9 mouse cellular contexts compared by ENCODE assay signal in genomic region chr17:24252329-24252728, GRCm38 (mm10). TPM values are rescaled to one million over a fixed set of nuclear protein-coding genes. Genes with fewer than 3 reads are reported as not detected.
DNase-seq lines count a peak whose midpoint lies in the region; ATAC-seq lines count a peak whose summit lies in the region.
"Had no signal": no experiment of that assay in that cellular context is flagged by ENCODE, and none has a peak within 500 bp of the region (broad histone marks: within the 10 kb centered on the region; RNA-seq: fewer than 3 reads in every experiment).

No protein-coding gene starts in this region.

- WGBS in kidney, embryonic 15.5 days, result 97% methylated on average over 2 of the region's 2 CpGs
- 95% methylated on average over 2 of the region's 2 CpGs for WGBS in embryonic facial prominence, embryonic 14.5 days
- 91% methylated on average over 2 of the region's 2 CpGs for WGBS in liver, embryonic 16.5 days (ENCODE audit: insufficient replicate concordance)

- no peak for DNase-seq in kidney, postnatal 36 days
- DNase-seq in embryonic facial prominence, embryonic 14.5 days (ENCODE audit: low spot score), result no peak
- no peak for DNase-seq in cerebellum, postnatal 25 days
- DNase-seq in left cerebral cortex, adult 18-20 months (ENCODE audit: low spot score in 2 of 2), result no peak
- DNase-seq: heart, postnatal 10 days had no signal

- peaks cover 11% of the 10 kb centered on the region for H3K9me3 ChIP-seq in erythroblast, embryonic 14.5 days (ENCODE audit: control insufficient read depth, low read length)
- no peaks in the 10 kb centered on the region for H3K9me3 ChIP-seq in kidney, embryonic 15.5 days (replicated peaks)
- no peaks in the 10 kb centered on the region for H3K9me3 ChIP-seq in embryonic facial prominence, embryonic 14.5 days (ENCODE audit: control insufficient read depth, low read length)
- peaks cover 2% of the 10 kb centered on the region; the same call in 1 of the 2 replicates for H3K9me3 ChIP-seq in liver, embryonic 16.5 days (replicated peaks; ENCODE audit: control insufficient read depth, low read length)

- peaks cover 37% of the 10 kb centered on the region for H3K4me1 ChIP-seq in erythroblast, embryonic 14.5 days (ENCODE audit: control insufficient read depth)
- H3K4me1 ChIP-seq in kidney, embryonic 15.5 days, result peaks cover 18% of the 10 kb centered on the region
- peaks cover 16% of the 10 kb centered on the region for H3K4me1 ChIP-seq in embryonic facial prominence, embryonic 14.5 days (ENCODE audit: control insufficient read depth, insufficient read depth, low read length)
- peaks cover 11% of the 10 kb centered on the region for H3K4me1 ChIP-seq in liver, embryonic 16.5 days (ENCODE audit: control insufficient read depth, low read depth, low read length)

- H3K27me3 ChIP-seq in erythroblast, embryonic 14.5 days (ENCODE audit: control insufficient read depth), result peaks cover 8% of the 10 kb centered on the region
- no peaks in the 10 kb centered on the region for H3K27me3 ChIP-seq in kidney, embryonic 15.5 days
- no peaks in the 10 kb centered on the region for H3K27me3 ChIP-seq in embryonic facial prominence, embryonic 14.5 days (replicated peaks; ENCODE audit: control insufficient read depth, insufficient read depth, low read length)
- no peaks in the 10 kb centered on the region for H3K27me3 ChIP-seq in liver, embryonic 16.5 days (ENCODE audit: control insufficient read depth, insufficient read depth, low read depth, low read length)

- no peak overlapping the region for H3K4me2 ChIP-seq in kidney, embryonic 15.5 days
- peak overlapping the region; percentile 71; the same call in 1 of the 2 replicates for H3K4me2 ChIP-seq in embryonic facial prominence, embryonic 14.5 days (ENCODE audit: low read depth, low read length)
- peak overlapping the region; percentile 85 for H3K4me2 ChIP-seq in liver, embryonic 16.5 days (ENCODE audit: low read depth, low read length)

- H3K27ac ChIP-seq in kidney, embryonic 15.5 days, result no peak overlapping the region
- no peak overlapping the region for H3K27ac ChIP-seq in embryonic facial prominence, embryonic 14.5 days (replicated peaks; ENCODE audit: low read depth, low read length)
- peak overlapping the region; percentile 87 for H3K27ac ChIP-seq in liver, embryonic 16.5 days (ENCODE audit: low read length)

- peak overlapping the region; percentile 70; the same call in 1 of the 2 replicates for H3K9ac ChIP-seq in kidney, embryonic 15.5 days
- H3K9ac ChIP-seq in embryonic facial prominence, embryonic 14.5 days (ENCODE audit: low read depth, low read length), result peak overlapping the region; percentile 75; the same call in 1 of the 2 replicates
- peak overlapping the region; percentile 89 for H3K9ac ChIP-seq in liver, embryonic 16.5 days (ENCODE audit: low read depth, low read length)

- H3K4me3 ChIP-seq in erythroblast, embryonic 14.5 days (replicated peaks), result peak overlapping the region; percentile 100
- no peak overlapping the region for H3K4me3 ChIP-seq in kidney, embryonic 15.5 days (replicated peaks)
- peak overlapping the region; percentile 69 for H3K4me3 ChIP-seq in embryonic facial prominence, embryonic 14.5 days (ENCODE audit: low read depth, low read length)
- peak overlapping the region; percentile 76; the same call in 1 of the 2 replicates for H3K4me3 ChIP-seq in liver, embryonic 16.5 days (ENCODE audit: low read depth, low read length)

- no peak for ATAC-seq in erythroblast, adult 5-6 weeks (replicated peaks; ENCODE audit: low FRiP score, poor library complexity, severe bottlenecking)
- ATAC-seq in kidney, embryonic 15.5 days (replicated peaks; ENCODE audit: low FRiP score), result no peak
- ATAC-seq in embryonic facial prominence, embryonic 14.5 days (ENCODE audit: low read depth), result no peak
- no peak for ATAC-seq in liver, embryonic 16.5 days (ENCODE audit: low read depth)

- peaks cover 31% of the 10 kb centered on the region for H3K36me3 ChIP-seq in erythroblast, embryonic 14.5 days (ENCODE audit: control insufficient read depth)
- peaks cover 19% of the 10 kb centered on the region for H3K36me3 ChIP-seq in kidney, embryonic 15.5 days
- peaks cover 15% of the 10 kb centered on the region for H3K36me3 ChIP-seq in embryonic facial prominence, embryonic 14.5 days (ENCODE audit: control insufficient read depth, insufficient read depth, low read length)
- H3K36me3 ChIP-seq in liver, embryonic 16.5 days (ENCODE audit: control insufficient read depth, insufficient read depth), result peaks cover 20% of the 10 kb centered on the region

RNA-seq across cellular contexts. Expression of gene Ccnf, which starts 1.0 kb away (rescaled TPM):
- polyA plus RNA-seq in erythroblast, embryonic 14.5 days (2012), result 14.4 and 15.8 TPM in 2 replicates
- total RNA-seq in erythroblast, adult 5-6 weeks (2015; ENCODE audit: low replicate concordance), result 16.1 and 24.7 TPM in 2 replicates
- total RNA-seq in erythroblast, adult 5-6 weeks (2017; ENCODE audit: low replicate concordance), result 42.2 and 65.5 TPM in 2 replicates
- polyA plus RNA-seq in kidney, embryonic 15.5 days (2015; fragmentation: Nextera tagmentation; extraction: Ambion mirVana), result 67.5 and 71.1 TPM in 2 replicates
- polyA plus RNA-seq in embryonic facial prominence, embryonic 14.5 days (2014; fragmentation: Nextera tagmentation; extraction: Ambion mirVana), result 42.2 and 48.1 TPM in 2 replicates
- polyA plus RNA-seq in liver, embryonic 16.5 days (2015; fragmentation: Nextera tagmentation; extraction: Ambion mirVana), result 72.1 and 75.2 TPM in 2 replicates
- total RNA-seq in left cerebral cortex, adult 18-20 months (2021), result 1 to 10 TPM; 7.1 to 8.1 TPM

RNA-seq across cellular contexts. Expression of gene Tedc2, which starts 31.7 kb away (rescaled TPM):
- polyA plus RNA-seq in erythroblast, embryonic 14.5 days (2012), result 5.8 and 7.7 TPM in 2 replicates
- total RNA-seq in erythroblast, adult 5-6 weeks (2015; ENCODE audit: low replicate concordance), result 5.6 and 10.9 TPM in 2 replicates
- total RNA-seq in erythroblast, adult 5-6 weeks (2017; ENCODE audit: low replicate concordance), result 6.0 and 6.8 TPM in 2 replicates
- 13.6 and 14.3 TPM in 2 replicates for polyA plus RNA-seq in kidney, embryonic 15.5 days (2015; fragmentation: Nextera tagmentation; extraction: Ambion mirVana)
- 9.2 and 9.9 TPM in 2 replicates for polyA plus RNA-seq in embryonic facial prominence, embryonic 14.5 days (2014; fragmentation: Nextera tagmentation; extraction: Ambion mirVana)
- polyA plus RNA-seq in liver, embryonic 16.5 days (2015; fragmentation: Nextera tagmentation; extraction: Ambion mirVana), result 7.1 and 7.4 TPM in 2 replicates
- 10 to 100 TPM in 1 of 2 experiments, 1 to 10 TPM in 1; 9.0 to 10.4 TPM for total RNA-seq in left cerebral cortex, adult 18-20 months (2021)

RNA-seq across cellular contexts. Expression of gene Ntn3, which starts 43.0 kb away (rescaled TPM):
- 0.36 and 0.47 TPM in 2 replicates for polyA plus RNA-seq in erythroblast, embryonic 14.5 days (2012)
- total RNA-seq in erythroblast, adult 5-6 weeks (2015; ENCODE audit: low replicate concordance), result not detected in 2 replicates
- total RNA-seq in erythroblast, adult 5-6 weeks (2017; ENCODE audit: low replicate concordance), result not detected in 2 replicates
- 5.1 and 5.6 TPM in 2 replicates for polyA plus RNA-seq in kidney, embryonic 15.5 days (2015; fragmentation: Nextera tagmentation; extraction: Ambion mirVana)
- polyA plus RNA-seq in embryonic facial prominence, embryonic 14.5 days (2014; fragmentation: Nextera tagmentation; extraction: Ambion mirVana), result 9.6 and 10.7 TPM in 2 replicates
- 0.65 and 0.78 TPM in 2 replicates for polyA plus RNA-seq in liver, embryonic 16.5 days (2015; fragmentation: Nextera tagmentation; extraction: Ambion mirVana)
- total RNA-seq in left cerebral cortex, adult 18-20 months (2021), result 1 to 10 TPM; 8.1 to 8.5 TPM

RNA-seq across cellular contexts. Expression of gene Tbc1d24, which starts 47.0 kb away (rescaled TPM):
- 0.44 and 0.61 TPM in 2 replicates for polyA plus RNA-seq in erythroblast, embryonic 14.5 days (2012)
- 2.3 TPM in 2 replicates for total RNA-seq in erythroblast, adult 5-6 weeks (2015; ENCODE audit: low replicate concordance)
- total RNA-seq in erythroblast, adult 5-6 weeks (2017; ENCODE audit: low replicate concordance), result 0.98 and 1.6 TPM in 2 replicates
- polyA plus RNA-seq in kidney, embryonic 15.5 days (2015; fragmentation: Nextera tagmentation; extraction: Ambion mirVana), result 5.9 and 6.7 TPM in 2 replicates
- 4.6 and 6.4 TPM in 2 replicates for polyA plus RNA-seq in embryonic facial prominence, embryonic 14.5 days (2014; fragmentation: Nextera tagmentation; extraction: Ambion mirVana)
- 7.0 and 7.4 TPM in 2 replicates for polyA plus RNA-seq in liver, embryonic 16.5 days (2015; fragmentation: Nextera tagmentation; extraction: Ambion mirVana)
- total RNA-seq in left cerebral cortex, adult 18-20 months (2021), result 10 to 100 TPM; 62.8 to 66.6 TPM
